Mouse (Mus musculus): ENCODE data around the gene Gspt1. TPM values are rescaled to one million over a fixed set of nuclear protein-coding genes. Genes with fewer than 3 reads are reported as not detected.

The Gspt1 gene
- total and polyA plus RNA-seq, 3 experiments: 84.4 to 547 (median 376) TPM

DNA sequence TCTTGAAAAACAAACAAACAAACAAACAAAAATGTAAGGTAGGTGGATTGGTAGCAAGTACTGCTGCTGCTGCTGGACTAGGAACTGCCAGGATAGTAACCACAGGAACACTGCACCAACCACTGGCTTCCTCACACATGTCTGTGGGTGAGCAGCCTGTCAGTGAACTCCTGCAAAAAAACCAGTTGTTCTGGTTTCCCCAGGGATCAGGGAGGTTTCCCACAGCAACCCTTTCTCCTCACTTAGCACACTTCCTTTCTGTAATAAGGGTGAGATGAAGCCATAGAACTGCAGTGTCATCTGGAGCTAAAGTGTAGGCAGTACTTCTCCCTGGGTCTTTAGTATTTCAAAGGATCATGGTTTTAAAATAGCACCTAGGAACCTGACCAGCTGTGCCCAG, 9.1 kb upstream of the Gspt1 start:
- Histone ChIP-seq H3K4me1 (ENCODE audit: control insufficient read depth in 1 of 2, insufficient read depth in 2 of 2, low read length in 2 of 2) (no peaks in the 10 kb centered on the region), H3K9me3 (replicated peaks; ENCODE audit: insufficient read depth, low read length) (no peaks in the 10 kb centered on the region), H3K9ac (ENCODE audit: control insufficient read depth, low read depth, low read length, poor library complexity, severe bottlenecking) (no peak overlapping the region), H3K79me2 (ENCODE audit: control insufficient read depth, insufficient read depth, low read length, poor library complexity) (no peaks in the 10 kb centered on the region), H3K27ac (ENCODE audit: control insufficient read depth, low read depth, low read length) (no peak overlapping the region), H3K27me3 (ENCODE audit: control insufficient read depth in 1 of 2, insufficient read depth in 2 of 2, low read length in 2 of 2) (no peaks in the 10 kb centered on the region), H3K36me3 (ENCODE audit: control insufficient read depth in 1 of 2, insufficient read depth in 2 of 2, low read length in 2 of 2) (no peaks in the 10 kb centered on the region), H3K4me3 (ENCODE audit: control insufficient read depth in 1 of 2, insufficient read depth in 1 of 2, low read depth in 2 of 2, low read length in 2 of 2) (no peak overlapping the region)
- TF ChIP-seq MYB (IDR thresholded peaks at IDR 0.05; ENCODE audit: low read depth, low read length) (no peak), ZC3H11A (IDR thresholded peaks at IDR 0.05; ENCODE audit: low read depth, low read length) (no peak), POLR2A (IDR thresholded peaks at IDR 0.05; ENCODE audit: control insufficient read depth in 1 of 2, insufficient read depth in 1 of 2, low read depth in 1 of 2, low read length in 2 of 2, poor library complexity in 1 of 2) (no peak), GATA1 (IDR thresholded peaks at IDR 0.05; ENCODE audit: low read depth, low read length) (no peak), TAL1 (IDR thresholded peaks at IDR 0.05; ENCODE audit: low read length) (no peak), JUND (IDR thresholded peaks at IDR 0.05; ENCODE audit: low read depth, low read length) (no peak), NRF1 (IDR thresholded peaks at IDR 0.05; ENCODE audit: insufficient read depth, low read depth, low read length, poor library complexity, severe bottlenecking) (no peak), SIN3A (IDR thresholded peaks at IDR 0.05; ENCODE audit: low read length) (no peak)
- DNase-seq (ENCODE audit: low read depth, low spot score): no peak

DNA sequence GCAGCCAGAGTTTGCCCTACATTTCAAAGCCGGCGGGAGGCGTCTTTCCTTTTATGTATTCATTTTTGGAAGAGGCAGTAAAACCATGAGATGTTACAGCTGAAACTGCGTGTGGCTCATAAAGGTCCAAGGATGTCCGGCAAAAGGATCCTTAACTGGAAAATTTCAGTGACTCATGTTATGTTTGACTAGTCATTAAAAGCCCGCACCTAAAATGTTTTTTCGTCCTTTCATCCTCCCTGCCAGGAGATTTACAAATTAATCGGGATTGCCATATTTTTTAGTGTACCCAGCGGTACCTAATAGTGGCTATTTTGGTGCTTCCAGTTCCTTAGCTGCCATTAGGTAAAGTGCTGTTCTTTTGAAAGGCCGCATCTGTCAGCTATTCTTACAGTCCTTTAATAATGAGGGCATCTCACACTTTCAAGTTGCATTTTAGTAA, 619 bp upstream of the Gspt1 start:
- TF ChIP-seq POLR2AphosphoS5 (IDR thresholded peaks at IDR 0.05; ENCODE audit: borderline replicate concordance, low read depth, low read length): no peak
- TF ChIP-seq NELFE (IDR thresholded peaks at IDR 0.05; ENCODE audit: low read depth, low read length): no peak
- TF ChIP-seq KAT2A (conservative IDR thresholded peaks at IDR 0.05; ENCODE audit: low read depth, low read length): no peak
- 0 out of 4 replicates have a peak, but pooled peaks of 1 of the 2 experiments have one; percentile 6 for TF ChIP-seq POLR2A (IDR thresholded peaks at IDR 0.05; ENCODE audit: control insufficient read depth in 1 of 2, insufficient read depth in 1 of 2, low read depth in 1 of 2, low read length in 2 of 2, poor library complexity in 1 of 2)
- TF ChIP-seq CHD2 (IDR thresholded peaks at IDR 0.05; ENCODE audit: low read length): no peak
- TF ChIP-seq SMC3 (IDR thresholded peaks at IDR 0.05; ENCODE audit: low read depth, low read length): 0 out of 2 replicates have a peak, but pooled peaks have one; percentile 10
- no peak for TF ChIP-seq MXI1 (IDR thresholded peaks at IDR 0.05; ENCODE audit: low read depth, low read length)
- DNase-seq (ENCODE audit: low read depth, low spot score): no peak
- H3K79me2 ChIP-seq (ENCODE audit: control insufficient read depth, insufficient read depth, low read length, poor library complexity): peaks cover 45% of the 10 kb centered on the region
- no peaks in the 10 kb centered on the region for H3K9me3 ChIP-seq (replicated peaks; ENCODE audit: insufficient read depth, low read length)
- peaks cover 7 to 8% of the 10 kb centered on the region in 2 experiments for H3K4me1 ChIP-seq (ENCODE audit: control insufficient read depth in 1 of 2, insufficient read depth in 2 of 2, low read length in 2 of 2)
- peaks cover 3 to 21% of the 10 kb centered on the region in 2 experiments for H3K36me3 ChIP-seq (ENCODE audit: control insufficient read depth in 1 of 2, insufficient read depth in 2 of 2, low read length in 2 of 2)
- no peaks in the 10 kb centered on the region for H3K27me3 ChIP-seq (ENCODE audit: control insufficient read depth in 1 of 2, insufficient read depth in 2 of 2, low read length in 2 of 2)
- peak overlapping the region; percentile 71 to 81 for H3K4me3 ChIP-seq (ENCODE audit: control insufficient read depth in 1 of 2, insufficient read depth in 1 of 2, low read depth in 2 of 2, low read length in 2 of 2)
- H3K9ac ChIP-seq (ENCODE audit: control insufficient read depth, low read depth, low read length, poor library complexity, severe bottlenecking): peak overlapping the region; percentile 97
- peak overlapping the region; percentile 96 for H3K27ac ChIP-seq (ENCODE audit: control insufficient read depth, low read depth, low read length)

All from MEL (cell line).